Mouse (Mus musculus): ENCODE measurements around the gene Lurap1l. TPM values are rescaled to one million over a fixed set of nuclear protein-coding genes. Genes with fewer than 3 reads are reported as not detected.

The Lurap1l gene
- 49.2 TPM for polyA plus RNA-seq (2014; fragmentation: Illumina TruSeq; extraction: RNeasy Lipid Tissue Mini Kit (QIAGEN cat#74804); ENCODE audit: low replicate concordance)

DNA sequence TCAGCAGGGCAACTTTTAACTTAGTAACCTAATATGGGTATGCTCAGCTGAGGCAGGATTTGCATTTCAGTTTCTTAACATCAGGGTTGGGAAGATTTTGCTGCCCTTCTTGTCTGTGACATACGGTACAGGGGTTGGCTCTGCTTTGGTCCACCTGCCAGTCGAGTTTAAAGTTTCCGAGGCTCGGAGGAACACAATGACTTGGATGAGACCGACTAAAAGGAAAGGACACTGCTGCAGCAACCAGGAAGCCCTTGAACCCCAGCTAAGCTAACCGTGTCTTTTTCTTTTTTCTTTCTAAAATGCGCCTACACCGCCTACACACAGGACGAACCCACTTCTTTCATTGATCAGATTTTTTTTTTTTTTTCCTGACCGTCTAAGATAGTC, at the start of gene Lurap1l:
Gene Lurap1l (plus strand): TSS at position 166 of the 390 bp plus-strand sequence.

Other genes starting within 250 kb of the Lurap1l start
- not detected for gene Tyrp1, start 76.5 kb upstream of the Lurap1l start, polyA plus RNA-seq (2014; fragmentation: Illumina TruSeq; extraction: RNeasy Lipid Tissue Mini Kit (QIAGEN cat#74804); ENCODE audit: low replicate concordance)